Mouse (Mus musculus) thymus, postnatal 25 days (tissue): ENCODE measurements around the gene Stag3.
A peak's percentile ranks its signal among the peaks of the same experiment; 100 is the strongest.

Experiments
- DNase-seq: peaks from one replicate; pipeline ENCODE4 v3.0.0; 2022

Stag3 gene

GRCm38 (mm10) chr5:138279585-138280424, at the start of gene Stag3, which contains the start of the genes Gm43720 and Gpc2:
Gene Stag3 (plus strand): TSS chr5:138280240.
Gene Gm43720 (minus strand): TSS chr5:138279958.
Gene Gpc2 (minus strand): TSS chr5:138280005.
- peak; percentile 89 for DNase-seq

- no peak for DNase-seq
Observed at GRCm38 (mm10) chr5:138233778-138234177, 46.3 kb upstream of the Stag3 start.

- no peak for DNase-seq
Observed at GRCm38 (mm10) chr5:138234224-138234623, 45.8 kb upstream of the Stag3 start.

GRCm38 (mm10) chr5:138241511-138241910, 38.5 kb upstream of the Stag3 start:
- no peak for DNase-seq

- no peak for DNase-seq
Observed at GRCm38 (mm10) chr5:138251144-138251543, 28.9 kb upstream of the Stag3 start.

GRCm38 (mm10) chr5:138253061-138253460, 27.0 kb upstream of the Stag3 start:
- DNase-seq: no peak

GRCm38 (mm10) chr5:138255353-138256093, 24.5 kb upstream of the Stag3 start, which contains the start of gene Lamtor4:
Gene Lamtor4 (plus strand): TSS chr5:138255482.
- DNase-seq: peak; percentile 89

GRCm38 (mm10) chr5:138256094-138256467, 24.0 kb upstream of the Stag3 start:
- DNase-seq: no peak

- DNase-seq: peak; percentile 32
Observed at GRCm38 (mm10) chr5:138256966-138257584, 23.0 kb upstream of the Stag3 start.

- no peak for DNase-seq
Observed at GRCm38 (mm10) chr5:138257585-138257978, 22.5 kb upstream of the Stag3 start.

GRCm38 (mm10) chr5:138258078-138258477, 22.0 kb upstream of the Stag3 start:
- DNase-seq: no peak

- no peak for DNase-seq
Observed at GRCm38 (mm10) chr5:138258542-138258941, 21.5 kb upstream of the Stag3 start.

- DNase-seq: no peak
Observed at GRCm38 (mm10) chr5:138258993-138259392, 21.0 kb upstream of the Stag3 start.

GRCm38 (mm10) chr5:138260051-138260450, 20.0 kb upstream of the Stag3 start:
- DNase-seq: no peak

GRCm38 (mm10) chr5:138260834-138261233, 19.2 kb upstream of the Stag3 start:
- DNase-seq: no peak

GRCm38 (mm10) chr5:138262001-138262400, 18.0 kb upstream of the Stag3 start:
- DNase-seq: no peak

- DNase-seq: peak; percentile 28
Observed at GRCm38 (mm10) chr5:138262582-138263240, 17.3 kb upstream of the Stag3 start.

- peak; percentile 90 for DNase-seq
Observed at GRCm38 (mm10) chr5:138263260-138264206, 16.5 kb upstream of the Stag3 start, which contains the start of gene BC037034. Gene BC037034 (minus strand): TSS chr5:138264033.

- DNase-seq: no peak
Observed at GRCm38 (mm10) chr5:138264207-138264578, 15.8 kb upstream of the Stag3 start.

- DNase-seq: no peak
Observed at GRCm38 (mm10) chr5:138265712-138266111, 14.3 kb upstream of the Stag3 start.

- DNase-seq: no peak
Observed at GRCm38 (mm10) chr5:138267114-138267513, 12.9 kb upstream of the Stag3 start.

- no peak for DNase-seq
Observed at GRCm38 (mm10) chr5:138268980-138269379, 11.1 kb upstream of the Stag3 start.
